Mouse (Mus musculus) G1E (cell line): ENCODE data around the gene Tuba3a.
"Not testable (repeated sequence)": the region's sequence is repeated elsewhere in the genome, so short reads cannot be mapped to it uniquely, and the experiment has no call there.

Source experiments
- CTCF ChIP-seq: IDR thresholded peaks from 2 replicates; pipeline ENCODE4 v1.5.1; 2012; ENCODE audit warnings: low read depth, low read length, inconsistent platforms, mixed read lengths
- GATA1 ChIP-seq: IDR thresholded peaks from 2 replicates; pipeline ENCODE4 v1.6.1; 2012; ENCODE audit warnings: borderline replicate concordance, low read length, inconsistent platforms, mixed read lengths

DNA sequence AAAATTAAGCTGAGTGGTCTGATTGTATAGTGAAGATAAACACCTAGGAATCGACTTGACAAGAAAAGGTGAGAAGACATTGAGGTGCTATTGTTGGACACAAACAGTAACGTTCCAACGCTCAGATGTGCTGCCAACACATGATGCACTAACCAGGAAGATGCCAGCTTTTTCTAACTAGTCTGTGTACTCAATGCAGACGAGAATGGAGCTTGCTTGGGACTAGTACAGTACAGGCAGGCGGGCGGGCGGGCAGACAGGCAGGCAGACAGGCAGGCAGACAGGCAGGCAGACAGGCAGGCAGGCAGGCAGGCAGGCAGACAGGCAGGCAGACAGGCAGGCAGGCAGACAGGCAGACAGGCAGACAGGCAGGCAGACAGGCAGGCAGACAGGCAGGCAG, 18.6 kb upstream of the Tuba3a start:
- TF ChIP-seq CTCF, GATA1: not testable (repeated sequence)
